Mouse (Mus musculus): ENCODE data around the gene Nfkbia.

DNA sequence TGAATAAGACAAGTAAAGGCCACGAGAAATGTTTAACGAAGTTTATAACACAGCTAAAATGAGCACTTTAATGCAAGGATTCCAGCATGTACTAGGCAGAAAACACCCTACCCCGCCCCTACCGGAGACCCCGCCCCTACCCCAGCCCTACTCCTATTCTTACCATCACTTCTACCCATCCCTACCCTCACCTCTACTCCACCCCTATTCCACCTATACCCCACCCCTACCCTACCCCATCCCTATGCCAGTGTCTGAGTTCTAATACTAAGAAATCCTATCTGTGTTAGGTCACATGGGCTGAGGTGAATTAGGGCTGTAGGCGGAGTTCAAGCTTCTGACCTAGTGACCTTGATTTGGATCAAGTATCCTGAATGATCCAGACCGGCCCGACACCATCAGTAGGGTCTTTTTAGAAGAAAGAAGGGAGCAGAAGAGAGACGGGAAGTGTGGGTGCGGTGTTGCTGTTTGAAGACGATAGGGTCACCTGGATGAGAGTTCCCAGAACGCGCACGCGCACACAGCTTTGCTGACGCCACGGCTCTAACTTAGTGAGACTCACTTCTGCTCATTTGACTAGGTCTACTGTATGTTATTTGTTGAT lies 15.0 kb upstream of the Nfkbia start:
- TF ChIP-seq CTCF (IDR thresholded peaks at IDR 0.05; ENCODE audit: low read depth) (no peak), EP300 (optimal IDR thresholded peaks at IDR 0.05) (no peak)
